Mouse (Mus musculus) myocyte (in vitro differentiated cells): ENCODE results near the gene Ptpdc1.

Source experiments
- CEBPB ChIP-seq: IDR thresholded peaks from 2 replicates; pipeline ENCODE4 v1.6.1; 2011; ENCODE audit warnings: mild to moderate bottlenecking, moderate library complexity; ENCODE audit not compliant: poor library complexity, insufficient read depth, severe bottlenecking
- E2F4 ChIP-seq: IDR thresholded peaks from one replicate; pipeline ENCODE4 v1.6.1; 2011; ENCODE audit warnings: mild to moderate bottlenecking, control low read depth, moderate library complexity; ENCODE audit not compliant: insufficient read depth
- MAX ChIP-seq: IDR thresholded peaks from one replicate; pipeline ENCODE4 v1.6.1; 2011; ENCODE audit warnings: low read depth, mild to moderate bottlenecking, control low read depth
- MYOD1 ChIP-seq, 3 experiments: IDR thresholded peaks; one replicate each; pipeline ENCODE4 v1.6.1; 2011; ENCODE audit warnings: control low read depth in 2 of 3, low read depth in 2 of 3, mild to moderate bottlenecking in 2 of 3, moderate library complexity in 1 of 3; ENCODE audit not compliant: insufficient read length in 2 of 3, control insufficient read depth in 1 of 3
- MYOG ChIP-seq, 3 experiments: IDR thresholded peaks; one replicate each; pipeline ENCODE4 v1.6.1; 2011; ENCODE audit warnings: control low read depth in 2 of 3, low read depth in 2 of 3, mild to moderate bottlenecking in 2 of 3; ENCODE audit not compliant: insufficient read length in 2 of 3, control insufficient read depth in 1 of 3, insufficient read depth in 1 of 3
- POLR2A ChIP-seq: IDR thresholded peaks from one replicate; pipeline ENCODE4 v1.6.1; 2011; ENCODE audit warnings: low read depth, mild to moderate bottlenecking, control low read depth, moderate library complexity; ENCODE audit not compliant: insufficient read length
- POLR2AphosphoS2 ChIP-seq: IDR thresholded peaks from one replicate; pipeline ENCODE4 v1.6.1; 2011; ENCODE audit warnings: low read depth, control low read depth; ENCODE audit not compliant: insufficient read length
- SRF ChIP-seq: IDR thresholded peaks from one replicate; pipeline ENCODE4 v1.6.1; 2011; ENCODE audit warnings: low read depth; ENCODE audit not compliant: control insufficient read depth, insufficient read length
- TCF12 ChIP-seq: IDR thresholded peaks from one replicate; pipeline ENCODE4 v1.6.1; 2011; ENCODE audit warnings: mild to moderate bottlenecking, control low read depth; ENCODE audit not compliant: poor library complexity, insufficient read depth, severe bottlenecking

DNA sequence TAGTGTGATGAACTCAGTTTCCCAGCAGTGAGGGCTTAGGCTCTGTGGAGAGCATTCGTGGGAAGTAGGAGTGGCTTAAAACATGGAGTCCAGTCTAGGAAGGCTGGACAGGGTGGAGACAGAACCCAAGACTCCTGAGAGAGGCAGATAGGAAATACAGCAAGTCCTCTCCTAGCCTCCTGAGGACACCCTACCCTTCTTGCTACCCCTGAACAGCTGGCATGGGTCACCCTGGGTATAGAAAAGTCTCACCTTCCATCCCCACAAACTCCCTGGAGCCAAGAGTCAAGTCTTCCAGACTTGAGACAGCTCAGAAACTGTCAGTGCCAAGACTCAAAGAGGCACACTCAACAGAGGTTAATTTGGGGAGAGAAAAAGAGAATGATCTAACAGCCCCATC, 36.1 kb upstream of the Ptpdc1 start:
- TF ChIP-seq MYOD1 (IDR thresholded peaks at IDR 0.05; ENCODE audit: control insufficient read depth in 1 of 3, insufficient read length in 2 of 3, low read depth in 2 of 3) (no peak), POLR2A (no peak), SRF (no peak), POLR2AphosphoS2 (no peak), E2F4 (no peak), CEBPB (no peak), MYOG (IDR thresholded peaks at IDR 0.05; ENCODE audit: control insufficient read depth in 1 of 3, insufficient read depth in 1 of 3, insufficient read length in 2 of 3, low read depth in 2 of 3) (no peak), TCF12 (no peak), MAX (no peak)
